ENCODE assay signal across 26 mouse cellular contexts in the genomic region with DNA sequence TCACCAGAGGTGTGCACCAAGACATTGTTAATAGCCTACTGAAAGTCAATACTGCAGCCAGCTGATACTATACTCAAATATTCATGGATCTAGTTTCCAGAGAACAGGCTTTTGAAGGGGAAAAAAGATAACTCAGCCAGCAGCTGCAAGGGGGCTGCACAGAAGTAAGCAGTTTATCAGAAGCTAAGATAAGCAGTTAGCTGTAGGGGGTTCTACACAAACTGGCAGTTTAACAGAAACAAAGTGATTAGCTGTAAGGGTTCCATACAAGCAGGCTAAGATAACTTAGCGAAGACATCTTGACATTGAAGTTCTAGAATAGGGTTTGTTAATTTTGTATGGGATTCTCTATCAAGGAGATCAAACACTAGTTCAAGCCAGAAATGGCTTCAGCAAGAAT.
"Had no signal": no experiment of that assay in that cellular context is flagged by ENCODE, and none has a peak within 500 bp of the region (broad histone marks: within the 10 kb centered on the region; RNA-seq: fewer than 3 reads in every experiment).

No protein-coding gene starts in this region.

- H3K36me3 ChIP-seq: embryonic facial prominence, embryonic 10.5 days; embryonic facial prominence, embryonic 12.5 days; embryonic facial prominence, embryonic 13.5 days; embryonic facial prominence, embryonic 15.5 days; forebrain, embryonic 10.5 days; forebrain, embryonic 12.5 days; forebrain, embryonic 15.5 days; heart, embryonic 10.5 days had no signal

- H3K9me3 ChIP-seq: embryonic facial prominence, embryonic 10.5 days; embryonic facial prominence, embryonic 12.5 days; embryonic facial prominence, embryonic 13.5 days; embryonic facial prominence, embryonic 15.5 days; forebrain, embryonic 10.5 days; forebrain, embryonic 12.5 days; forebrain, embryonic 13.5 days; forebrain, embryonic 15.5 days; heart, embryonic 10.5 days had no signal

- H3K9ac ChIP-seq: embryonic facial prominence, embryonic 12.5 days; embryonic facial prominence, embryonic 13.5 days; embryonic facial prominence, embryonic 15.5 days; forebrain, embryonic 12.5 days; forebrain, embryonic 13.5 days; forebrain, embryonic 15.5 days; forebrain, postnatal 0 days had no signal

- H3K4me3 ChIP-seq: embryonic facial prominence, embryonic 10.5 days; embryonic facial prominence, embryonic 12.5 days; embryonic facial prominence, embryonic 13.5 days; embryonic facial prominence, embryonic 15.5 days; erythroblast, embryonic 14.5 days; forebrain, embryonic 10.5 days; forebrain, embryonic 12.5 days; forebrain, embryonic 13.5 days; forebrain, embryonic 15.5 days; gastrocnemius, adult 2 months; heart, adult 2 months; heart, embryonic 10.5 days had no signal

- H3K27ac ChIP-seq: embryonic facial prominence, embryonic 10.5 days; embryonic facial prominence, embryonic 12.5 days; embryonic facial prominence, embryonic 13.5 days; embryonic facial prominence, embryonic 15.5 days; forebrain, embryonic 10.5 days; forebrain, embryonic 12.5 days; forebrain, embryonic 13.5 days; forebrain, embryonic 15.5 days; gastrocnemius, adult 2 months; heart, adult 2 months; heart, embryonic 10.5 days had no signal

- DNase-seq: cerebellum, adult 9-10 months; cerebellum, adult 9-11 months; cerebellum, postnatal 10 days; cerebellum, postnatal 14 days; cerebellum, postnatal 25 days; cerebellum, postnatal 36 days; embryo, embryonic 11 days; forebrain, postnatal 0 days; gastrocnemius, adult 2 months; gastrocnemius, postnatal 10 days; gastrocnemius, postnatal 14 days; gastrocnemius, postnatal 25 days; gastrocnemius, postnatal 36 days; heart, adult 11 months; heart, adult 18-20 months; heart, adult 2 months had no signal

- H3K4me1 ChIP-seq: embryonic facial prominence, embryonic 10.5 days; embryonic facial prominence, embryonic 12.5 days; embryonic facial prominence, embryonic 13.5 days; embryonic facial prominence, embryonic 15.5 days; forebrain, embryonic 10.5 days; forebrain, embryonic 12.5 days; forebrain, embryonic 13.5 days; forebrain, embryonic 15.5 days; heart, embryonic 10.5 days had no signal

- H3K27me3 ChIP-seq: embryonic facial prominence, embryonic 12.5 days; embryonic facial prominence, embryonic 13.5 days; embryonic facial prominence, embryonic 15.5 days; forebrain, embryonic 12.5 days; forebrain, embryonic 13.5 days; forebrain, embryonic 15.5 days had no signal
